Mouse (Mus musculus): ENCODE data around the gene Glyctk.
"Not testable (repeated sequence)": the region's sequence is repeated elsewhere in the genome, so short reads cannot be mapped to it uniquely, and the experiment has no call there.

The Glyctk gene

DNA sequence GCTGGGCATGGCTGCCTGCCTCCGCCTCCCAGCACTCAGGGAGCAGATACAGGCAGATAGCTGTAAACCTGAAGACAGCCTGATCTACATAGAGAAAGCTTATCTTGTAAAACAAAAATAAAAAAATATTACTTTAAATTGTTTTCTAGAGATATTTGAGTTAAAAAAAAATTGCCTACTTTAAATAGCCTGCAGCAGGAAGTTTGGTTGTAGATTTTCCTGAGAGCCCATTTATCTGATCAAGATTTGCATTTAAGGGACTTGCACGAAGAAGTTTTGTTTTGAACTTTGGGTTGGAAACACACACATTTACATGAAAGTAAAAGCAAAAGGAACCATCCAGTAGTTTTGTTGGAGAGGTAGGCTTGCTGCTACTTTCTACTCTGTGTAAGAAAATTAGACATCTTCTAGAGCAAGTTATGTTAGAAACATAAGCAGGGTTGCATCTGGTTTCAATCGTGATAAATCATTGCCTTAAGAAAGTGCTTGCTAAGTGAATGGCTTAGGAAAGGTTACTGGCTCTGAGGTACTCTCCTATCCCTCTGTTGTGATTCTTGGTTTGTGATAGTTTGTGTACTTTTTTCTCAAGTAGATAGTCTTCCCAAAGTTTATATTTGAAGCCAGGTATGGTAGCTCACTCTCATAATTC lies 17.7 kb upstream of the Glyctk start:
- DNase-seq, result no peak

DNA sequence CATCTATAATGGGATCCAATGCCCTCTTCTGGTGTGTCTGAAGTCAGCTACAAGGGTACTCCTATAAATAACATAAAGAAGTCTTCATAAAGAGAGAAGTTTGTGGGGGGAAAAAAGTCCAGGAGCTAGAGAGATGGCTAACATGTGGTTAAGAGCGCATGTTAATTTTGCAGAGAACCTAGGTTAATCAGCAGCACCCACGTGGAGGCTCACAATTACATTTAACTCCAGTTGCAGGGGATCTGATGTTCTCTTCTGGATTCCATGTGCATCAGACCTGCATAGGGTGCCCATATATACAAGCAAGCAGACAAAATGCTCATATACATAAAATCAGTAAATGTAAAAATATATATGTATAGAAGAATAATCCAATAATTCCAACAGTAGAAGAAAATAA lies 15.4 kb upstream of the Glyctk start:
- no peak for DNase-seq

DNA sequence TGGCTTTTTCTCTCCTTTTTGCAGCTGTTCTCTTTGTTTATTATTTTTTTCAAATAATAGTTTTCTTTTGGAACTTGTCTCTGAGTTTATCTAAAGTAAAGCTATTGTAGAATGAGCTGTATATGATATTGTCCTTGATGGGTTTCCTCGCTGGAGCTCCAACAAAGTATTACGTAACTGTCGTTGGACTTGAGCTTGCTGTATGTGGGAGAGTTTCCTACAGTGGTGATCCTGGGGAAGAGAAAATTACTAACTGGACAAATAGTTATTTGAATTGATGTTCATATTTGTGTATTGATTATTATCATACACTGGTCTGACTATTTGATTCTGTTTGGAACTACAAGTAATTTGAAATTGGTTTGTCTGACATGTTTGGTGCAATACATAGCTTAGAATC lies 14.6 kb upstream of the Glyctk start:
- DNase-seq, result no peak

DNA sequence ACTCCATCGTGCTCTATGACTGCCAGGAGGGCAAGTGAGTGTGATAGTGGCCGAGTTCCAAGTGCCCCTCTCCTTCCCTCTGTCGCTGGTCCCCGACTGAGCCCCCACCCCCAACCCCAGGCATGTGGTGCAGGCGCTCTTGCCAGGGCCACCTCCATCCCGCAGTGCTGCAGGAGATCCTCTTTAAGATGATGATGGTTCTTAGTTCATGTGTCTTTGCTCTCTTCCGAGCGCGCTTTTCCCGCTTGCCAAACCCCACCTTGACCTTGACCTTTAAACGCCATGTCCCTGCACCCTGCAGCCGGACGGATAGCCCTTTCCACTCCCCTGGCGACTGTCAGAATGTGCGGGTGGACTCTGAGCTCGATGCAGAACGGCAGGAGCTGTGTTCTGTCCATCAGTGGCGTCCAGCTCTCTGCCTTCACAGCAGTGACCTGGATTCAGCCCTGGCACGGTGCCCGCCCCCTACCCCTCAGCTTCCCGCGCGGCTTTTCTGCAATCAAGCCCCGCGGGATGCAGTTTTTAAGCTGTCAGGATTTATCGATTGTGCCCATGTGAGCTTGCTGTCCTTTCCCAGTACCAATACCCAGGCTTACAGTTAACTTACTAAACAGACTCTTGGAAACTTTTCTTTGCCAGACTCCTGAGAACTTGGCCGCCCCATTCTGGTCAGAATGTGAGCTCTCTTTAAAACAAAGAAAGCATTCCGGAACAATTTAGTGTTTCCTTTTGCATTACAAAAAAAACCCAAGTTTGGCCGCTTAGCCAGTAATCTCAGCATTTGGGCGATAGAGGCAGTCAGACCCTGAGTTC lies 13.6 kb upstream of the Glyctk start:
- DNase-seq, result peak; percentile 78

DNA sequence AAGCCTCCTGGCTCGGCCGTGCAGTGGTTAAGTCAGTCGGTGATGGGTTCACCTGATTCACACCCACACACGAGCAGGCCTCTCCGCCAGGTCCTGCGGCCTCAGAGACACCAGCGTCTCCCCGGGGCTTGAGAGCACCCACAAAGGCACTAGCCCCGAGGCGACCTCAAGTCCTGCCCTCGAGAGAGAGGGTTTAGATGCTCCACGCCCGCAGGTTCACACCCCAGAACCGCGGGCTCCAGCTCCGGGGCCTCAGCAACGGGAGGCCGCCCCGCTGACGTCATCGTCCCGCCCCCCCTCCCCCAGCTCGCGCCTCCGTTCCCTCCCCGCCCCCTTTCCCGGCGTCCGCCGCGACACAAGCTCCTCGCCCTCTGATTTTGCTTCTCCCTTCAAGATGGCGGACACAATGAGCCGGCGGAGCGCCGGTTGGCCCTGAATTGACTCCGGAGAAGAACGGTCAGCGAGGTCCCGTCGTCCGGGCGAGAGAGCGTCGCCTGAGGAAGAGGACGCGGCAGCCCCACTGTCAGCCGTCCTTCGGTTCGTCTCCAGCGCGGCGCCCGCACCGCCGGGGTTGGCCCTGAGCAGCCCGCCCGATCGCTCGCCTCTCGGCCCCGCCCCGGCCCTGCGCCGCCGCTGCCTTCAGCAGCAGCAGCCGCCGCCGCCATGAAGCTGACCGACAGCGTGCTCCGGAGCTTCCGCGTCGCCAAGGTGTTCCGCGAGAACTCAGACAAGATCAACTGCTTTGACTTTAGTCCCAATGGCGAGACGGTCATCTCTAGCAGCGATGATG lies 12.8 kb upstream of the Glyctk start, which contains the start of gene Wdr82:
Wdr82 (plus strand) TSS at position 373 of the 790 bp plus-strand sequence.
- DNase-seq, result peak; percentile 95

DNA sequence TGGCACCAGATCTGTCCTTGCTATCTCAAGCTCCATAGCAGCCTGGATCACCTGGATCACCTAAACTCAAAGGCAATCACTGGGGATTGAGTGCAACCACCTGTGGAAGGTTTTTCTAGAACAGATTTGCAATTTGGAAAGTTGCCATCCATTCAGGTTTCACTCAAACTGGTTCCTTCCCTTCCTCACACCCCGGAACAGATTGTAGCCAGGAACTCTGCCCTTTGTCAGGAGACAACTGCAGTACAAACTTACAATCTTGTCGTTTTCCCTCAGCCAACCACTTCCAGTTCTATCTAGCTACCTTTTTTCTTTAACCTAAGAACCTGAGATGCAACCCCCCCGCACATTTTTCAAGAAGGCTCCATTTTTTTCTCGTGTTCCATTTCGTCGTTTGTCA lies 12.0 kb upstream of the Glyctk start:
- no peak for DNase-seq

DNA sequence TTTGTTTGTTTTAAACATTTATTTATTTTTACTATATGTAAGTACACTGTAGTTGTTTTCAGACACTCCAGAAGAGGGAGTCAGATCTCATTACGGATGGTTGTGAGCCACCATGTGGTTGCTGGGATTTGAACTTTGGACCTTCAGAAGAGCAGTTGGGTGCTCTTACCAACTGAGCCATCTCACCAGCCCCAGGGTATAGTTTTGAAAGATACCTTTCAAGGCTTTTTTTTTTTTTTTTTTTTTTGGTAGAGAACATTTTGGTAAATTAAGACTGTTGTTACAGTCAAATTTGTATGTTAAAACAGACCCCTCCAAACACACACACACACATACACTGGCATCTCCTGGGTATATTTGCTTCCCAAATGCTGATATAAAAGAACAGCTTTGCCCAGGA lies 11.1 kb upstream of the Glyctk start:
- DNase-seq, result not testable (repeated sequence)

DNA sequence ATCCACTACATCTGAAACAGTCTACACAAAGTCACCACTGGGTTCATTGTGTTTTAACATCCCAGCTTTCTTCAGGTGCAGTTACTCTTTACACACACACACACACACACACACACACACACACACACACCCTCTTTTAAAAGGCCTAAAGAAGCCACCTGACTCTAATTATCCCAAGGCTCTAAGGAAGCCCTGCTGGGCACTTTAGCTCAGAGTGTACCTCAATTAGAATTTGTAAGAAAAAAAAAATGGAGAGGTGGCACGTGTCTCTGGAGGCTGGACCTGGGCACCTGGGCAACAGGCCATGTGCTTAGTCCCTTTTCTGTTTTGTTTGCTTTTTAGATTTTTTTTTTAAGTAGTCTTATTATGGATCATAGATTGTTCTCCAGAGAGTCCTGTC lies 9.8 kb upstream of the Glyctk start:
- DNase-seq, result no peak

DNA sequence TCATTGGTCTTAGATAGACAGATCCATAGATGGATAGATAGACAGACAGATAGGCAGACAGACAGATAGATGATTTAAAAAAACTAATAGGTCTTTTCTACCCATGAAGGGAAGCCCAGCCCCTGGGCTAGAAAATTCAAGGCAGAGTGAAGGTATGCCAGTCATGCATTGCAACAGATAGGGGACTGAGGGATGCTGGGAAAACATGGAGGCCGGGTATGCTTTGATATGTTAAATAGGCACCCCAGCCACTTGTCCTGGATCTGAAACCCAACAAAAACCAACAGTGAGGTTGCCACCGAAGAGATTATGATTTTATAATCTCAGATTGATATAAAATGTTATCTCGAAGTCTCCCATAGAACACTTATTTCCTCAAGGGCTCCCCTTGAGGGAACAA lies 9.3 kb upstream of the Glyctk start:
- DNase-seq, result no peak

DNA sequence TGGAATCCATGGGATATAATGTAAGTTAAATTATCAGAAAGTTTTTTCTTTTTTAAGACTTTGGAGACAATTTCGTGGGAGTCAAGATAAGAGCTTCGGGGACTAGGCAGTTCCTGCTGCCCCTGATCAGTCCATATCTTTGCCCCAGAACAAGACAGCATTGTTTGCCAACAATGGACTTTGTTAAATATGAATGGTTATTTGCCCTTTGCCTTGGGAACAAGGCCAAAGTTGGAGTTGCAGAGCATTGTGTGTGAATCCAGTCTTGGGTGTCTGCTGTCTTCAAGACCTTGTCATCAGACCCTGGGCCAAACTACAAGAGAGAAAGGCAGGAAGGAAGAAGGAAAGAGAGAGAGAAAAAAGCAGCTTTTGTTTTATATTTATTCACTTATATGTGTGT lies 8.8 kb upstream of the Glyctk start:
- DNase-seq, result no peak

DNA sequence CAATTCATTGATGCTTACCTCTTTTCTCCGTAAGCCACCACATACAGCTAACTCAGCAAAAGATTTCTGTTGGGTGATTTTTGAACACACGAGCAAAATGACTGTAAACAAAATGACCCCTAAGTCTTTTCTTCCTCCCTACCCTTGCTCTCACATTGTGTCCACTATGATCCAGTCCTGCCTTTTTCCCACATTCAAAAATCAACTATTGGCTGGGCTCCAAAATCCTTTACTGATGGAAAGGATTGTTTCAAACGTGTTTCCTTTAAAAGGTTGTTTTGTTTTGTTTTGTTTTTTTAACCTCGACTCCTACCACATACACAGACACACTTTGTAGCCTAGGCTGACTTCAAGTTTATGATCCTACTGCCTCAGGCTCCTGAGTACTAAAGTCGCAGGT lies 2.5 kb upstream of the Glyctk start:
- no peak for DNase-seq

DNA sequence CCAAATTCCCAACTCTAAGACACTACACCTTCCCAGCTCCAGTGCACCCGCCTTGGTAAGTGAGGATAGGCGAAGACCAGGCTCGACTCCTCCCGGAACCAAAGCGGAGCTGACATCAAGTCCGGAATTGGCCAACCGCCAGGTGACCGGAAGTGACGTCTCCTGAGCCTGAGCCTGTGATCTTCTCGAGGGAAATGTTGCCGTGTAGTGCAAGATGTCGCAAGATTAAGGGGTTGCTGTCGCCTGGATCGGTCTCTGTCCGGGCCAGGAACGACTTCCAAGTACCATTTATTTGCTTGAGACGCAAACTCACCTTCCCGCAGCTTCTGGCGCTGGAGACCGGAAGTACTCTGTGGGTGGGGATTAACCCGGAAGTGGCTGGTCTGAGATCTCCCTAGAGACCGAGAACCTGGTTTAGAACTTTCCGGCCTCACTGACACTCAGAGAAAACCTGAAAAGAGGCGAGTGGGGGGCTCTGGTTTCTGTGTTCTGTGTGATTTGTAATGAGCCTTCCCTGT lies 1.9 kb upstream of the Glyctk start:
- DNase-seq, result peak; percentile 97

DNA sequence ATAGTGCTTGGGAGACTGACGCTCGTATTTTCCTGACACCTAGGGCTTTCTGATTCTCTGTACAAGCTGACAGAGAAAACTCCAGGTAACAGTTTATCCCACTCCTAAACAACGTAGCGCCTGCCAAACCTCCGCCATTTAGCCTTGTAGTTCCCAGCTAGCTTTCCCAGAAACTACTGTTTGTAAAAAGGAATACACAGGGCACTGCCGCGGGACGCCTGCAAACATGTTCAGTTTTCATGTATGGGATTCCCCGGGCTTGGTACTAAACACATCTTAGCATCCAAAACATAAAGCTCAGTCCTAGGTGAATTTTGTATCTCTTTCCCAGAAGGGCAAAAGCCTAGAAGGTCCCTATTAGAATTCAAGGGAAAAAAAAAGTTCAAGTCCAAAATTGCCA lies 1.3 kb upstream of the Glyctk start:
- no peak for DNase-seq

DNA sequence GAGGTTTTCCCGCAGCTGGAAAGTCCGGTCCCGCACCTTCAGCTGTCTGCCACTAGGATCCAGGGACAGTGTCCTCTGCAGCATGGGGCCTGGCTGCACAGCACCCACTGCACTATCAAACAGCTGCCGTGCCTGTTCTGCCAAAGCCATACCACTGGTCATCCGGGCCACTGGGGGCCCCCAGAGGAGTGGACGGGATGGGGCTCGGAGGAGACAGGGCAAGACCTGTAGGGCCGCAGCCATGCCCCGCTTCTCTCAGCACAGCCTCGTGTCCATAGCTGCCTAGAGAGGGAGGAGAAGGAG lies 364 bp downstream of the Glyctk start:
- DNase-seq, result no peak

DNA sequence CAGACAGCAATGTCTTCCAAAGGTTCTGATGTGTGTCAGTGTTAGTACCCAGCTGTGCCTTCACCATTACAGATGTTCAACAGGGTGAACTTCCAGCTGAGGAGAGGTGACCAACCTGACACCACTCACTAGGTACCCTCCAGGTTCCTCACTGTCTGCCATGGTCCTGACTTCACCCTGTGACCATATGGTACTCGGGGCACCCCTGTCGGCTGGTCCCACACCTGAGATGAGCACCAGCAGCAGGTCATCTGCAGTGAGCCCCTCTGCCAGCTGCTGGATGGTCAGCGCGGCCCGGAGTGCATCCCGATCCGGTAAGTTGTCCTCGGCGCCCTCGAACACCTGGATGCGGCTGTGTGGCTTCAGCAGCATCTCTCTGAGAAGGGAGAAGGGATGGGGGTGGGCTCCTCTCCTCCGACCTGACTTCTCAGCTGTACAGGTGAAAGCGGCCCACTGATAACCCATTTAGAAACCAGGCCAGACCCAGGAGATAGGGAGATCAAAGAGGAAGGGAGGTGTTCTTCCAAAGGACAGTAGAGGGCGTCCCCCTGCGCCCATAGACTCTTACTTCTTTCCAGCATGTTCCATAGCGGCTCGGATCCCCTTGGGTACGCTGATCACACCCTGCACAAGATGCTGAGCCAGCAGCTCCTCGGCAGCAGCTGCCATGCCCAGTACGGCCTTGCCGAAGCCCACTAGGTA lies 866 bp downstream of the Glyctk start:
- DNase-seq, result no peak

DNA sequence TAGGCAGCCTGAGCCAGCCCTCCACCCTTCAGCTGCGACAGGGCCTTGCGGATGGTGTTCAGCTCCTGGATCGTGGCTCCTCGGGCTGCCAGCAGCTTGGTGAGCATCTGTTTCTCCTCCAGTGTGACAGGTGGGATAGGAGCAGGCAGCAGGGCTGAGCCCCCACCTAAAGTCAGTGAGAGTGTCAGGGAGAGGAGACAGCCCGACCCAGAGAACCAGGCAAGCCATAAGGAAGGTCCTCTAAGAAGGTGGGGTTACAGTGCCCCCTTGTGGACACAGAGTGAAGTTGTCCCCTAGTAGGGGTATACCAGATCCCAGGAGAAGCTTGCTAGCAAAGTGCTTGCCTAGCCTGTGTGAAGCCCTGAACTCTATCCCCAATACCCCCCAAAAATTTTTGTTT lies 1.5 kb downstream of the Glyctk start:
- peak; percentile 71 for DNase-seq

DNA sequence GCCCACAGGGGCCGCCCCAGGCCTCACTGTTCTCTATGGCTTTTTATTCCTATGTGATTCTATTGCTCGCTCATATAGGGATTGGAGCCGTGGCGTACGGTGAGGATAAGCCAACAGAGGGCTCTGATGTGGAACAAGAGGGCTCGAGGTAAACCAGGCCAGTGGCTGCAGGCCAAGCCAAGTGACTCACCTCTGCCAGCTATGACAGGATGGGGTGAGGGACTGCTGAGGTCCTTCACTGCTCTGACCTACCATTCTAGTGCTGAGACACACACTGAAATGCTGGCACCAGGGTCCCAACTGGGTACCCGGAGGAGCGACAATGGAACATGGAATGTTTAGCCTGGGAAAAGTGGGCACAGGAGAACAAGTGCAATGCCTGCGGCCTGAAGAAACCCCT lies 3.8 kb downstream of the Glyctk start:
- DNase-seq, result no peak

DNA sequence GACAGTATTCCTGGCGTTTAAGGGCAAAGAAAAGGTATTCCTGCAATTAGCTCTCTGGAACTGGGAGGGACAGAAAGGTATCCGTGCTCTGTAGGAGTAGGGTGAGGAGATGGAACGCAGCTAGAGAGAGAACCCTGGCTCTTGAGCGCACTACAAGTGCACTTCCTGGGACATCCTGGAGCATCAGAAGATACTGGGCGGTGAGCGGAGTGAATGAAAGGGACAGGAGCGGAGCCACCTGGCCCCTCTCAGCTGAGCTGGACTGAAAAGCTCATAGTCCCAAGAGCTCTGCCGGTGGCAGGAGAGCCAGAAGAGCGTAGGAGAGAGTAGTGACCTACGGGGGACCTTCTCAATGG lies 8.6 kb downstream of the Glyctk start:
- DNase-seq, result no peak

DNA sequence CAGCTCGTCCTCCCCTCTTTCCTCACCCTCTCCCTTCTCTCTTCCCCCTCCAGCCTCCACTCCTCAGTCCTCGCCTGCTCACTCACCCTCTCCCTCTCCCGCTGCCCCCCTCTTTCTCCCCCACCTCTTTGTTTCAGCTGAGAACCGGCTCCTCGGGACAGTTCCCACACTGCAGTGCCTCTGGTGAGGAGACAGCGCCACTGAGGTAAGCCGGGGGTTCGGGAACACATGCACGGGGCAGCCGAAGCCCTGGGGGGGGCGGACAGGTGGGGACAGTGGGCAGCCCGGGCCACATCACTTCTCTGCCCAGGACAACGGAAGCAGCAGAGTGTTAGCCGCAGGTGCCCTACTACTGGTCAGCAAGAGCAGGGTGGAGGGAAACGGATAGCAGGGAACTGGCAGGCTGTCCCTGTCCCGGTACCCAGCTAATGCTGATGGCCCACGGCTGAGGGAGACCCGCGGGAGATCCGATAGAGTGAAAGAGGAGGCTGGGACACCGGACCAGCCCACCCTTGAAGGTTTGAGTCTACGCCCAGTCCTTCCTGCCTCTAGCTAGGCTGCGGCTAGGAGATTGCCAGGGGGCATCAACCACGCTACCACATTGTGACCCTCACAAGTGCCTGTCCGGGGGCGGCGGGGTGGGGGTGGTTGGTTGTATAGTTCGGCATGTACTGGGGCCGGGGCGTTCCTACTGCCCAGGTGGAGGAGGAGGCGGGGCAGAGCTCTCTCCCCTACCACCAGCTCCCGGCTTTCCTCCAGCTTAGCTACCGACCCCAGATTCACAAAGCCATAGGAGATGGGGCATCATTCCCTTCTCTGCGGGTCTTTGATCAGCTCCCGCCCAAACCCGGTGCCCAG lies 9.2 kb downstream of the Glyctk start:
- DNase-seq, result no peak

DNA sequence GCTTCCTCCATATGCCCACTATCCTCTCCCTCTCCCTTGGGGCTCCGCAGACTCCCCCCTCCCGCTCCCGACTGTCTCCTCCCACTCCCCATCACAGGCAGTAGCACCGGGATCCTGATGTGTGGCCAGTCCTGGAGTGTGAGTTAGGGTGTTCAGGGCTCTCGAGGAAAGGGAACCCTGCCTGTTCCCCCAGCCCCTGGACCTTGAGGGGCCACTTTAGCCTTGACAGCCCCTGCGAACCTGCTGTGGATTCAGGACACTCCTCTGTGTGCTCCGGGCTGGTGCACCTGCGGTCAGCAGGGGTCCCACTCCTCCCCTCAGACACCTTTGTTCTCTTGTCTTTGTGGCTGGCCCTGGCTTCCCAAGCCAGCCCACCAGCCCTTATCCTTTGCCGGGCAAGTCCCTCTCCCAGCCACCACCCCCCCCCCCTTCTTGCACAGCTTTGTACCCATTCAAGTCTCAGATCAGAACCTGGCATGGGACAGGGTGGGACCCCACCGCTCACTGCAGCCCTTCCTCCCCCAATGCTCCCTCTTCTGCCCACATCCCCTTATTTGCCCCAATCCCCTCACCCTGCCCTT lies 10.0 kb downstream of the Glyctk start:
- no peak for DNase-seq

DNA sequence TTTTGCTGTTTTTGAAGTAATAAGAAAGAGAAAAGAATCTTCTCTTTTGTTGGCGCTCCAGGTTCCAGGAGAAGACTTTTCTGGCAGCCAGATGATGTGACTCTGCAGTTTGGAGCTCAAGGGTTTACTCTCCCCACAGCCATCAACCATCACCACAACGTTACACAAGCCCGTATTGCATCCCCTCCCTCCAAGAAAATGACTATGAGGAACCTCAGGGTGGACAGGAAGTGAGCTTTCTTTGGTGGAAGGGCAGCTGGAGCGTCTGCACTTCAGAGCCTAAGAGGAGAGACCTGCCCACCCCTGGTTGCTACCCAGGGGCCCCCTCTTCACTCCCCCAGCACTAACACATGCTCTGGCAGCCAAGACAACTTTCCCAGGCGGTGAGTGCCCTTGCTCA lies 10.7 kb downstream of the Glyctk start:
- no peak for DNase-seq

DNA sequence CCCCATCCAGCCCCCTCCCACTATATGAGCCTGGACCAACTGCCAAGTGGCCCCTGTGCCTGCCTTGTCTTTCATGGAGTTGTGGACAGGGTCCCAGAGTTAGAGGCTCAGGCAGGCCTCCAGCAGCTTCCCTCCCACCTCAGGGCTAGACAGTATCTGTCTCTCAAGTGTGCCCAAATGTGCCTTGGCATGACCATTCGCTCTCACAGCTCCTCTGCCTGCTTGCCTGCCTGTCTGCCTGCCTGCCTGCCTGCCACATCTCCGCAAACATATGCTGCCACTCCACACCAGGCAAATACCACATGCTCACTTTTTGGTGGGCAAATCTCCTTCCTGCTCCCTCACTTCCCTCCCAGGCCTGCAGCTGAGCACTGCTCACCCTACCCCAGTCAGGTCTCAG lies 12.4 kb downstream of the Glyctk start:
- no peak for DNase-seq
